Mouse (Mus musculus): ENCODE measurements around the gene Prcc.

Gene Prcc

GRCm38 (mm10) chr3:87885281-87886003, at the start of gene Prcc:
Gene Prcc, minus strand, starts transcription at chr3:87885608.
- DNase-seq = peak; percentile 90

GRCm38 (mm10) chr3:87935201-87935600, 49.8 kb upstream of the Prcc start:
- no peak for DNase-seq

- DNase-seq = no peak
Measured at GRCm38 (mm10) chr3:87934501-87934900, 49.1 kb upstream of the Prcc start.

DNA sequence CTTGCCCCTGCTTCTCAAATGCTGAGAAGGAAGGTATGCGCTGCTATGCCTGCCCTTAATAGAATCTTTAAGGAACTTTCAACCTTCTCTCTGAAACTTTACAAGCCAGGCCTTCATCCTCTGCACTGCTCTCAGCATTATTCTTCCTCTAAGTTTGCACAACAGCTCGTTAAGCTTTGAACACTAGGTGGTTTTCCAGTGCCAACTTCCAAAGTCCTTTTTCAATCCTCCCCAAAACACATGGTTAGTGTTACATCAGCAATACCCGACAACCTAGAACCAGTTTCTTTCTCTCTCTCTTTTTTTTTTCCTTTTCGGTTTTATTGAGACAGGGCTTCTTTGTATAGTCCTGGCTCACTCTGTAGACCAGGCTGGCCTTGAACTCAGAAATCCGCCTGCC, 48.6 kb upstream of the Prcc start:
- no peak for DNase-seq

DNA sequence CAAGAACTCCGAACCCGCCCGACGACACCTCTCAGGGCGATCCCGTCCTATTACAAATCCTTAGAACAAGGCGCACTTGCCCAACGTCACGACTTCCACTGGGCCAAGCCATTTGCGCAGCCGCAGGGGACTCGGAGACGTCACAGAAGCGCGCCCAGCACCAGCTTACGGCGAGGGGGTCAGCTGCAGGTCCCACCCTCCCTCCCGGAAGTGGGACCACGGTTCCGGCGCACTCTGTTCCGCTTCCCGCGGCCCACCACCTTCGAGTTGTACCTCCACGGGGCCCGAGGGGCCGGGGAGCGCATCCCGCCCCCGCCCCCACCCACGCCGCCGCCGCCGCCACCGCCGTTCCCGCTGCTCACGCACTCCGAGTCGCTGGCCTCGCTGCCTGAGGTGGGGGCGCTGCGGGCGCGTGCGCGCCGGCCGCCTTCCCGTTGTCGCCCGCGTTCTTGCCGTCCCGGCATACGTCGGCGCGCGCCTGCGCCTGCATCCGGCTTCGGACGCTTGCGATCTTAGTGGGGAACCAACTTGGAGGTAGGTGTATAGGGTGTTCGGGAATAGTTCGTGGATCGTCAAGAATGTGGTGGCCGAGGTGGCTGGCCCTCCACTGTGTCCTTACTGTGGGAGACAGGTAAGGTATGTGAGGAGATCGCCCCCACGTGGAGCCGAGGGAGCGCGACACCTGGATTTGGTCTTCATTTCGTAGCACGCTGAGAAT, 44.8 kb upstream of the Prcc start, which contains the start of the genes Isg20l2 and Rrnad1:
TSS of gene Isg20l2 (plus strand) at position 237 of the 718 bp plus-strand sequence.
TSS of gene Rrnad1 (minus strand) at position 640 of the 718 bp plus-strand sequence.
- DNase-seq = peak; percentile 94

GRCm38 (mm10) chr3:87929341-87930077, 44.1 kb upstream of the Prcc start:
- no peak for DNase-seq

DNA sequence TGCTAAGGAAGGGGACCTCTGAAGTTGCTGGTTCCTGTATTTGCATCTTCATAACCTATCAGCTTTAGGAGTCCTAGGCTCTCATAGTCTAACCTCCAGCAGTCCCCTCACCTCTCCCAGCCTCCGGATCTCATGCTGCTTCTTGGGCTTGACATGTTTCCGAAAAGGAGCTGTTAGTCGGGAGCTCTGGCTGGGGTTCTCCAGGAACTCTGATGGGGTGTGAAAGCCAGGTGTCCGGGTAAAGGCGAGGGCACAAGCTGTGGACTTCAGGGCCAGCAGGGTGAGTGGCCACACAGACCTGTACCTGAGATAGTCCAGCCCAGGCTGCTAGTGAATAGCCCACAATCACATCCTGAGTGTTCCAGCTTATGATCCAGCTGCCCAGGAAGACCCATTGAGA, 42.0 kb upstream of the Prcc start:
- DNase-seq = no peak

DNA sequence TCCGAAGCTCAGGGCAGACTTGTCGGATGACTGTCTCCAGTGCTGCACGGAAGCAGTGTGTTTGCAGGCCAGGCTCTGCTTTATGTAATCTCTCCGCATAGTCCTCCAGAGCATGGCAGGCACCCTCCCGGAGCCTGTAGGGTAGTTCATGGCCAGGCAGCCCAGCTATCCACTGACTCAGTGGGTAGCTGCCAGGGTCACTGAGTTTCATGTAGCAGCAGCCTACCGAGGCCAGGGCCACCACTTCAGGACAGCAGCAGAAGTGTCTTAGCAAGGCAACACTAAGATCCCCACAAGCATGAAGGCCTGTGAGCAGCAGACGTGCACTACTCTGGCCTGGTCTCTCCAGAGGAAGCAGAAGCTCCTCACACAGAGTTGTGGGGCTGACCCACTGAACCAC, 39.6 kb upstream of the Prcc start:
- no peak for DNase-seq

DNA sequence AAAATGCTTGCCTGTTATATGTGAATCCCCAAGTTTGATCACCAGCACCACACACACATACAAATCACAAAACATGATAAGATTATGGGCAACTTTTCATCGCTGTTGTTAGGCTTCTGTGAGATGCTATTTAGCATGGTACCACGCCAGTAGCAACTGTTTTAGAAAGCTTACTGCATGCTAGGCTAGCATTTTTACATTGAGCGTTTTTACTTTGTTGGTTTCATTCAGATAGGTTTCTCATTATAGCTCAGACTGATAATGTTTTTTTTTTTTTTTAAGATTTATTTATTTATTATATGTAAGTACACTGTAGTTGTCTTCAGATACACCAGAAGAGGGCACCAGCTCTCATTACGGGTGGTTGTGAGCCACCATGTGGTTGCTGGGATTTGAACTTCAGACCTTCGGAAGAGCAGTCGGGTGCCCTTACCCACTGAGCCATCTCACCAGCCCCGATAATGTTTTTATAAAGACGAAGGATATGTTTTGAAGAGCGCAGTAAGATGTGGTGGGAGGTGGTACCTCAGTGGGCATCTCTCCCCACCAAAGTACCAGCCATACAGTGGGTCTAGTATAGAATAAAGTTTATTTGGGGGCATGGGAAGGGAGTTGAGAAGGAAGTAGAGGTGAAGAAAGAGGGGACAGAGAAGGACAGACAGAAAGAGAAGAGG, 35.0 kb upstream of the Prcc start:
- DNase-seq = no peak

DNA sequence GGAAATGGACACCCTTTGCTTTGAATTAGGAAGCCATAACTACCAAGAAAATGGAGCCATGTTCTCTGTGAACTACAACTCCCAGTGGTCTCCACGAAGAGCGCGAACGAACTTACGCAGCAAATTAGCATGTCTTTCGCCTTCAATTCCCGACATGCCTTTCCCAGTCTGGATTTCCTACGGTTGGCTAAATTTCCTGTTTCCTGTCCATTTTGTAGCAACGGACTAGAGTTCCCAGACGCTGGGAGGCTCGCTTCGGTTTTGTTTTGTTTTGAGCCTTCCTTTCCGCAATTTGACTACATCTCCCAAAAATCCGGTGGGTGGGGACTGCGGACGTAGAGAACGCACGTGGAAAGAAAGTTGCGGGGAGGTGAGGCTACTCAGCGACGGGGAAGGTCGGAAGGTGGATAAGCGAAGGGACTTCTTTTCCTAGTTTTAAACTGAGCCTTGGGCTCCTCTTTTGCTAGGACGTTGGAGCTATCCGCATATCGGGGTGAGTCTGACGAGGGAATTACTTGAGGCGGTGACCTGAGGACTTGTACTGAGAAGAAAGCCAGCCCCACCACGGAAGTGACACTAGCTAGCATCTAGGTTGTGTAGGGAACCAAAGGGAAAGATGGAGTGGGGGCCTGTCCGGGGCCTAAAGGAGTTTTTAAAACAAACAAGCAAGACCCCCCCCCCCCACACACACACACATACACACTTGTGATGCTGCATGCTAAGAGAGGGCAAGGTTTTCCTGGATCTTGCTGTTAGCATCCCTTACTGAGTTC, 34.1 kb upstream of the Prcc start, which contains the start of gene Mrpl24:
TSS of gene Mrpl24 (plus strand) at position 171 of the 773 bp plus-strand sequence.
- peak; percentile 72 for DNase-seq

GRCm38 (mm10) chr3:87918551-87918950, 33.1 kb upstream of the Prcc start:
- no peak for DNase-seq

DNA sequence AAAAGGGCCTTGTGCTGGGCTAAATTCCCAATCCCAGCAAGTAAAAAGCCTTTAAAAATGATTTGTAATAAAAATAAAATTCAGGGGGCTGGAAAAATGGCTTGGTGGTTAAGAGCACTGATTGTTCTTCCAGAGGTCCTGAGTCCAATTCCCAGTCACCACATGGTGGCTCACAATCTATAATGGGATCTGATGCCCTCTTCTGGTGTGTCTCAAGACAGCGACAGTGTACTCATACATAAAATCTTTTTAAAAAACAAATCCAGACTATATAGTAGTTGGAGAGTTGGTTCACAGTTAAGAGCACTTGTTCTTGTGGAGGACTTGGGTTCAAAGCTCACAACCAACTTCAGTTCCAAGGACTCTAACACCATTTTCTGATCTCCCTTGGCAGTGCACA, 31.6 kb upstream of the Prcc start:
- no peak for DNase-seq

DNA sequence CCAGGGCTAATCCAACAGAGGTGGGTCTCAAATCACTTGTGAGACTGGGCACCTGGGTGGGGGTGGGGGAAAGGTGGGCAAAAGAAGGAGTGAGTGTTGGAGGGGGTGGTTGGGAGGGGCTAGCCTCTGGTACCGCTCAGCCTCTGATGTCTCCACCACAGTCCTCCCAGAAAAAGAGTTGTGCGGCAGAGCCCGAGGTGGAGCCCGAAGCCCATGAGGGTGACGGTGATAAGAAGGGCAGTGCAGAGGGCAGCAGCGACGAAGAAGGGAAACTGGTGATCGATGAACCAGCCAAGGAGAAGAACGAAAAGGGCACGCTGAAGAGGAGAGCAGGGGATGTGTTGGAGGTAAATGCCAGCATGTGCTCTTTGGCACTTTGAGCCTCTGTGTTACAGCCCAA, 28.5 kb upstream of the Prcc start:
- DNase-seq = no peak

DNA sequence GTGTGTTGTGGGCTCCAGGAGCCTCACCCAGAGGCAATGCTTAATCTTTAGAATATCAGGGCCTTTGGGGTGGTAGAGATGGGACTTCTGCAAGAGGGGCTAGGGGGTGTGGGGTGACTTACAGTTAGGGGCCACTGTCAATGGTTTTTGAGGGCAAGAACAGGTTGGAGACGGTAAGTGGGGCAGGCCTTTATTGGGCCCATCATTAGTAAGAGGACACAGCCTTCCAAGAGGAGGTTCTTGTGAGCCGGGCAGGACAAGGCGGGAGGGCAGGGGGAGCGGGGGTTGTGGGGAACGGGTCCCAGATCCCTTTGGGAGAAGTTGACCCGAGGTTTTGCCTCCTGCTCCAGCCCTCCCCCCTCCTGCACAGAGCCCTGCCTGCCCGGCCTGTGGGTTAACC, 28.1 kb upstream of the Prcc start:
- no peak for DNase-seq

DNA sequence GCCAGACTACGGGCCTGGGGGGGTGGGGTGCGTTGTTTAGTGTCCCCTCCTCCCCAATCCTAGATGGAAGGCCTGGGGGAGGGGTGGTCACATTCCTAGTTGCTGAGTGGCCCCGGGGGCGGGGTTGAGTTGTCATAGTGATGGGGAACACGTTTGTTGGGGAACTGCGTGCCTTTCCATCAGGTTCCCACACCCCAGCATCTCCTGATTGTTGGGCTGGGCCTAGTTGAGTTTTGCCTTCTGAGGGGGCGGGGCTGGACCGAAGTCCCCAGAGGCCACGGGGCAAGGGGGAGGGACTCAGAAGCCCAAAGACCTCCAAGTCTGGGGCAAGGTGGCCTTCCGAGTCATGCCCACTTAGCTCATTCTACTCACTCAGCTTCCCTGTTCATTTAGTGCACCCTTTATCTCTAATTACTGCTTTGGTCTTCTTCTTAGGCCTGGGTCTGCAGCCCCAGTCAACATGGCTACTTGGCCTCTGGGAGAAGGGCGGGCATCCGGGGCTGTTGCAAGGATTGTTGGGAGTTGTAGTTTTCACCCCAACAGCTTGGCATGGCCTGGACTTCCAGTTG, 25.2 kb upstream of the Prcc start:
- peak; percentile 55 for DNase-seq

DNA sequence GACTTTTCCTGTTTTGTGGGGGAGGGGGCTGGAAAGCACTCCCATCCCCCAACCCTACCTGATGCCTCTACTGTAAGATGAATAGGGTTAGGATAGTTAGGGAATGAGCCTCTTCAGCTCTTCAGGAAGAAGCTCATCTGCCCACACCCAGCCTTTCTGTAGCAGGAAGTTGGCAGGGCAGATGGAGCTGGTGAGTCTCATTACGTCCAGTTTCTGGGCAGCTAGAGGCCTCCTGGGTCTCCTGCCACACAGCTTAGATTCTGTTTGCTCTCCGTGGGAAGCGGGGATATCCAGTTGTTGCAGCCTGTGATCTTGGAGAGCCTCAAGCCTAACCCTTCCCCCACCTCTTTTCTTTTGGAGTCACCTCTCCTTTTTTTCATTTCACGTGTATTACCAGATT, 24.5 kb upstream of the Prcc start:
- no peak for DNase-seq

DNA sequence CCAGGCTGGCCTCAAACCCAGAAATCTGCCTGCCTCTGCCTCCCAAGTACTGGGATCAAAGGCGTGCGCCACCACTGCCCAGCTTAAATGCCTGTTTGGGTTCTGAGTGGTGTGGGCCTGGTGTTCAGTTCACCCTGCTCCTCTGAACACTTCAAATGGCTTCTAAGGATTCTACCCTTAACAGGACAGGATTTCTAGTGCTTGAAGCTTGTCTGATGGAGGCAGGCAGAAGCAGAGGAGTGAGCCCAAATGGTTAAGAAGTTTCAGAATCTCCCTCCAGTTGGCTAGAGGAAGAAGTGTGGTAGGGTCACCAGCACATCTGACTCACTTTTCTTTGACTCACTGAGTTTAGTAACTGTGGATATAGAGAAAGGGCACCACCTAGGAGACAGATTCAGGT, 24.0 kb upstream of the Prcc start:
- no peak for DNase-seq

DNA sequence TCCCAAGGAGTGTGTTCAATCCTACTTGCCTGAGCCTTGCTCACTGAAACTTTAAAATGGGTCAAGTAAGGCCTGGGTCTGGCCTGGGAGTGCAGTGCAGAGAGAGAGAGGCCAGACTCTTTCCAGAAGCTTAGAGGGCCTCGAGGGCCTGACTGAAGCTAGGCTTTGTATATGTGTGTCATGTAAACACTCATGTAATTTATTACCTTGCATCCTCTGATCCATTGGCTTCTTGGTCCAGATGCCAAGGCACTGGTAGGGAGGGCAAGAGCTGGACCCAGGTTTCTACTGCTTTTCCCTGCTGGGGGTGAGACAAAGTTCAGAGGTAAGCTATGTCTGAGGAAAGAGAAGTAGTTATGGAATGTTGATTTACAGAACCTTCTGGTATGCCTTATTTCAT, 22.5 kb upstream of the Prcc start:
- no peak for DNase-seq

- DNase-seq = no peak
Measured at GRCm38 (mm10) chr3:87906981-87907857, 21.8 kb upstream of the Prcc start.

DNA sequence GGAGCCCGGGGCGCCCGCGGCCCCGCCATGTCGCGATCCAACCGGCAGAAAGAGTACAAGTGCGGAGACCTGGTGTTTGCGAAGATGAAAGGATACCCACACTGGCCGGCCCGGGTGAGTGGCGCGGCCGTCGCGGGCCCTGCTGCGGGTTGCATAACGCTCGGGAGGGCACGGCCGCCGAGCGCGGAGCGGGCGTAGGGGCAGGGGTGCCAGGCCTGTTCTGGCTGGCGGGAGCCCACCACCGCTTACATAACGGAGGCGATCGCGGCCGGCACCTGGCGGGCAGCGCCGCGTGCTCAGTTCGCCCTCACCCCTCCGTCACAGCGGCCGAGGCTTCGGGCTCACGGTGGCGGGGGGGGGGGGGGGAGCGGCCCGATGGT, 21.2 kb upstream of the Prcc start:
- DNase-seq = peak; percentile 67

Measured in cerebellum, adult 11 months (tissue).